Mouse (Mus musculus) spleen, postnatal 14 days (tissue): ENCODE results near the gene Xirp2.

Source experiments
- DNase-seq, 2 experiments: peaks; one replicate each; pipeline ENCODE4 v3.0.0; 2021 to 2022; ENCODE audit warnings: low spot score in 2 of 2

The Xirp2 gene

GRCm38 (mm10) chr2:67564851-67565479 lies 119.2 kb downstream of the Xirp2 start:
- DNase-seq = no peak

GRCm38 (mm10) chr2:67565480-67566331 lies 119.9 kb downstream of the Xirp2 start, which contains the start of gene B3galt1:
Gene B3galt1, plus strand, starts transcription at chr2:67565871.
- DNase-seq = no peak

GRCm38 (mm10) chr2:67566566-67566965 lies 120.8 kb downstream of the Xirp2 start:
- DNase-seq = no peak

- DNase-seq = no peak
Measured at GRCm38 (mm10) chr2:67567141-67567680, 121.4 kb downstream of the Xirp2 start.
